Mouse (Mus musculus) erythroblast, embryonic 14.5 days (primary cell): Measurements from ENCODE around the gene Neurl1b.

Experiments used
- GATA1 ChIP-seq: IDR thresholded peaks from 2 replicates; pipeline ENCODE4 v1.6.1; 2012; ENCODE audit warnings: low read length, inconsistent platforms, mixed read lengths
- TAL1 ChIP-seq: IDR thresholded peaks from 3 replicates; pipeline ENCODE4 v1.6.1; 2012; ENCODE audit warnings: low read length, inconsistent platforms, mixed read lengths

GRCm38 (mm10) chr17:26414184-26414522 is 476 bp upstream of the Neurl1b start:
- TF ChIP-seq GATA1 = no peak
- TF ChIP-seq TAL1 = no peak
